Mouse (Mus musculus) liver, adult 10 weeks (tissue): ENCODE results near the gene Fer. TPM values are rescaled to one million over a fixed set of nuclear protein-coding genes. Genes with fewer than 3 reads are reported as not detected.

Source experiments
- polyA plus RNA-seq: library from polyadenylated mRNA; stranded (reverse); fragments of 350-450 nt; fragmentation: Illumina TruSeq; extraction: RNeasy Lipid Tissue Mini Kit (QIAGEN cat#74804); gene quantifications from one replicate; pipeline ENCODE4 v1.2.3, GENCODE M21; 2014; ENCODE audit warnings: low read depth, low replicate concordance

Gene Fer
- polyA plus RNA-seq, result 10.0 TPM

GRCm38 (mm10) chr17:63863012-63863630 is at the start of gene Fer:
Fer (plus strand) TSS chr17:63863062.

GRCm38 (mm10) chr17:63863647-63864149 is 836 bp downstream of the Fer start, which contains the start of gene A930002H24Rik:
A930002H24Rik (minus strand) TSS chr17:63863791.

Other genes starting within 250 kb of the Fer start
- not detected for gene A930002H24Rik, start 729 bp downstream of the Fer start, polyA plus RNA-seq